8 mouse cellular contexts compared by ENCODE assay signal in genomic region chr11:101881604-101882071, GRCm38 (mm10). TPM values are rescaled to one million over a fixed set of nuclear protein-coding genes. Genes with fewer than 3 reads are reported as not detected.
A peak's percentile ranks its signal among the peaks of the same experiment; 100 is the strongest.
DNase-seq lines count a peak whose midpoint lies in the region; ATAC-seq and TF ChIP-seq lines count a peak whose summit lies in the region.

No protein-coding gene starts in this region.

- H3K36me3 ChIP-seq in forebrain, embryonic 14.5 days (ENCODE audit: control insufficient read depth, insufficient read depth, low read length), result no peaks in the 10 kb centered on the region
- H3K36me3 ChIP-seq in testis, adult 2 months (ENCODE audit: control insufficient read depth, insufficient read depth, low read length), result no peaks in the 10 kb centered on the region

- no peak overlapping the region for H3K27ac ChIP-seq in forebrain, embryonic 14.5 days (ENCODE audit: low read depth, low read length)
- H3K27ac ChIP-seq in testis, adult 2 months (ENCODE audit: control insufficient read depth, insufficient read depth, low read depth, low read length), result no peak overlapping the region

- no peaks in the 10 kb centered on the region for H3K27me3 ChIP-seq in forebrain, embryonic 14.5 days (replicated peaks; ENCODE audit: control insufficient read depth, insufficient read depth, low read length)
- H3K27me3 ChIP-seq in testis, adult 2 months (ENCODE audit: control insufficient read depth, insufficient read depth, low read length), result no peaks in the 10 kb centered on the region

- no peaks in the 10 kb centered on the region for H3K9me3 ChIP-seq in forebrain, embryonic 14.5 days (replicated peaks; ENCODE audit: control insufficient read depth, low read length)

- DNase-seq in right cerebral cortex, postnatal 10 days (ENCODE audit: low spot score in 2 of 2), result peak; percentile 57 to 63
- no peak for DNase-seq in right cerebral cortex, adult 2 months (ENCODE audit: low spot score in 2 of 2)
- peak; percentile 19 for DNase-seq in forebrain, embryonic 14.5 days (ENCODE audit: low spot score)
- DNase-seq in heart, postnatal 25 days (ENCODE audit: low spot score), result peak; percentile 92
- DNase-seq in kidney, postnatal 36 days, result peak; percentile 84 to 86
- DNase-seq in mesoderm, embryonic 11.5 days (ENCODE audit: low read depth, low spot score), result peak; percentile 61
- no peak for DNase-seq in left cerebral cortex, adult 8-10 months (ENCODE audit: low spot score in 2 of 2)

- peaks cover 4% of the 10 kb centered on the region for H3K4me1 ChIP-seq in forebrain, embryonic 14.5 days (ENCODE audit: control insufficient read depth, insufficient read depth, low read length)
- peaks cover 11% of the 10 kb centered on the region for H3K4me1 ChIP-seq in testis, adult 2 months (ENCODE audit: control insufficient read depth, insufficient read depth, low read length)

- no peak for ATAC-seq in forebrain, embryonic 14.5 days

- H3K9ac ChIP-seq in forebrain, embryonic 14.5 days (ENCODE audit: low read length), result peak overlapping the region; percentile 25; the same call in 1 of the 2 replicates

- TF ChIP-seq POLR2A in testis, adult 2 months (IDR thresholded peaks at IDR 0.05; ENCODE audit: control insufficient read depth, low read depth, low read length), result no peak

- no peak for TF ChIP-seq CTCF in testis, adult 2 months (IDR thresholded peaks at IDR 0.05; ENCODE audit: control insufficient read depth, insufficient read depth, insufficient replicate concordance, low read depth, low read length)

- H3K4me3 ChIP-seq in forebrain, embryonic 14.5 days (ENCODE audit: low read depth, low read length), result no peak overlapping the region
- H3K4me3 ChIP-seq in testis, adult 2 months (ENCODE audit: control insufficient read depth, low read depth, low read length), result peak overlapping the region; percentile 12

- intact Hi-C loops in heart, postnatal 25 days (cut with DNase I), result loop anchor here (2.0 kb wide), 1 partner anchor 15 kb away; no protein-coding TSS in a partner anchor

- peak overlapping the region; percentile 42 for H3K4me2 ChIP-seq in forebrain, embryonic 14.5 days (ENCODE audit: low read length)

- 3% methylated on average over 24 of the region's 24 CpGs for WGBS in forebrain, embryonic 14.5 days

RNA-seq across cellular contexts. Expression of gene Meox1, which starts 12.5 kb away (rescaled TPM):
- polyA plus RNA-seq in forebrain, embryonic 14.5 days (2014; fragmentation: Nextera tagmentation; extraction: Ambion mirVana), result 0.34 and 0.49 TPM in 2 replicates
- 1 to 10 TPM; 7.8 to 9.9 TPM for total RNA-seq in heart, postnatal 25 days (2021)
- 0.18 and 1.7 TPM in 2 replicates for polyA plus RNA-seq in testis, adult 2 months (2012; rRNA removed)
- under 1 TPM; 0.26 to 0.74 (median 0.54) TPM for total RNA-seq in left cerebral cortex, adult 8-10 months (2022)

Comparison
In these comparisons a context has a peak if more than half of its experiments do, and no peak if none do; other contexts are left out.
1. DNase-seq: peak in right cerebral cortex, postnatal 10 days (2 of 2), forebrain, embryonic 14.5 days (single experiment), heart, postnatal 25 days (single experiment), kidney, postnatal 36 days (2 of 2) and mesoderm, embryonic 11.5 days (single experiment); none in right cerebral cortex, adult 2 months (0 of 2) and left cerebral cortex, adult 8-10 months (0 of 2).
2. RNA of gene Meox1, which starts 12.5 kb away (total RNA-seq): 7.8 to 9.9 TPM in heart, postnatal 25 days; 0.26 to 0.74 TPM in left cerebral cortex, adult 8-10 months; every median in the first group is over 4 times any median in the second.